Mouse (Mus musculus): Measurements from ENCODE around the gene Ess2.

Ess2 gene

GRCm38 (mm10) chr16:17857157-17857556 lies 54.0 kb downstream of the Ess2 start:
- DNase-seq (ENCODE audit: low read depth, low spot score): no peak

- no peak for DNase-seq (ENCODE audit: low read depth, low spot score)
Observed at GRCm38 (mm10) chr16:17853263-17853662, 57.9 kb downstream of the Ess2 start.

GRCm38 (mm10) chr16:17851860-17852259 lies 59.3 kb downstream of the Ess2 start:
- no peak for DNase-seq (ENCODE audit: low read depth, low spot score)

- DNase-seq (ENCODE audit: low read depth, low spot score): no peak
Observed at GRCm38 (mm10) chr16:17851331-17851730, 59.8 kb downstream of the Ess2 start.

Data from forelimb bud, embryonic 11.5 days (tissue).